Mouse (Mus musculus): ENCODE results near the gene Rnf2. TPM values are rescaled to one million over a fixed set of nuclear protein-coding genes. Genes with fewer than 3 reads are reported as not detected.

The Rnf2 gene
- polyA plus RNA-seq (2014; fragmentation: Illumina TruSeq; extraction: RNeasy Lipid Tissue Mini Kit (QIAGEN cat#74804); ENCODE audit: low read depth, low replicate concordance), result 115 TPM

DNA sequence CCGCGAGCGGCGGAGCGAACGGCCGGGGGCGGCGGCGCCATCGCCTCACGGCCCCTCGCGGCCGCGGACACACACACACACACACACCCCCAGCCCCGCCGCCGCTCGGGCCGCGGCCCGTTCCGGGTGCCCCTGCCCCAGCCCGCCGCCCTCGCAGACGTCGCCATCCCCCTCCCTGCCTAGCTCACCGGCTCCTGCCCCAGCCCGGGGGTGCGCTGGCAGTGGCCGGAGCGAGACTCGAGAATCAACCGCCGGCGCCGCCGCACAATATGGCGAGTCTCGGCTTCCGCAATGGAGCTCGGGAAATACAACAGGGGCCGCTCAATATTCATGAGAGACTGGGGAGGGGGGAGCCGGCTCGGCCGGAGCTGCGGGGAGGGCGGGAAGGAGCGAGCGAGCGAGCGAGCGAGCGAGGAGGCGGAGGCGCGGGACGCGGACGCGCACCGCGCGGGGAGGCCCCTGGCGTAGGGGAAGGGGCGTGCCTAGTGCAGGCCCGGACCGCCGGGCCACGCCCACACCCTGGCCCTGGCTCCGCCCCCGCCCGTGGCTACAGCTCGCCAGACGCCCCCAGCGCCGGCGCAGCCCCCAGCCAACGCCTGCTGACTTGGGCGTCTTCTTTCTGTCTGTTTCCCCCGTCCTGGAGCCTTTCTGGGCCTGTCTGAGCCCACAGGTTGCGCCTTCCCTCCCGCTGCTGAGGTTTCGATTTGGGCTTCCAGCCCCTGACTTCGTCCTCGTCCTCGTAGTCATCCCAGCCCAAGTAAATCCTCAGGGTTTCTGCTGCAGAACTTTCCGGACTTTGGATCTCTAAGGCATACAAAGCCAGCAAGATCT is at the start of gene Rnf2:
Gene Rnf2 (minus strand): TSS at position 425 of the 831 bp plus-strand sequence.

GRCm38 (mm10) chr1:151428263-151429221 is 72.2 kb downstream of the Rnf2 start, which contains the start of the genes Swt1 and Trmt1l:
Gene Swt1 (minus strand): TSS chr1:151428455.
Gene Trmt1l (plus strand): TSS chr1:151428542.

Other genes with a start within 250 kb of the Rnf2 start
- 1,520 TPM for gene Ivns1abp, start 156.5 kb downstream of the Rnf2 start, polyA plus RNA-seq (2014; fragmentation: Illumina TruSeq; extraction: RNeasy Lipid Tissue Mini Kit (QIAGEN cat#74804); ENCODE audit: low read depth, low replicate concordance)
- gene Swt1, start 72.5 kb downstream of the Rnf2 start, polyA plus RNA-seq (2014; fragmentation: Illumina TruSeq; extraction: RNeasy Lipid Tissue Mini Kit (QIAGEN cat#74804); ENCODE audit: low read depth, low replicate concordance), result 72.2 TPM
- 53.4 TPM for gene Trmt1l, start 72.4 kb downstream of the Rnf2 start, polyA plus RNA-seq (2014; fragmentation: Illumina TruSeq; extraction: RNeasy Lipid Tissue Mini Kit (QIAGEN cat#74804); ENCODE audit: low read depth, low replicate concordance)
- 108 TPM for gene Fam129a, start 70.2 kb upstream of the Rnf2 start, polyA plus RNA-seq (2014; fragmentation: Illumina TruSeq; extraction: RNeasy Lipid Tissue Mini Kit (QIAGEN cat#74804); ENCODE audit: low read depth, low replicate concordance)

All from sigmoid colon, adult 10 weeks (tissue).